Mouse (Mus musculus) embryonic fibroblast, embryonic 13.5 days (primary cell): ENCODE measurements around the gene Mybph.

Source experiments
- CTCF ChIP-seq: IDR thresholded peaks from 2 replicates; pipeline ENCODE4 v1.5.1; 2011; ENCODE audit warnings: mild to moderate bottlenecking, control low read depth, low read length, moderate library complexity, borderline replicate concordance; ENCODE audit not compliant: insufficient read depth
- POLR2A ChIP-seq: IDR thresholded peaks from 2 replicates; pipeline ENCODE4 v1.6.1; 2011; ENCODE audit warnings: low read depth, mild to moderate bottlenecking, control low read depth, low read length, moderate library complexity

DNA sequence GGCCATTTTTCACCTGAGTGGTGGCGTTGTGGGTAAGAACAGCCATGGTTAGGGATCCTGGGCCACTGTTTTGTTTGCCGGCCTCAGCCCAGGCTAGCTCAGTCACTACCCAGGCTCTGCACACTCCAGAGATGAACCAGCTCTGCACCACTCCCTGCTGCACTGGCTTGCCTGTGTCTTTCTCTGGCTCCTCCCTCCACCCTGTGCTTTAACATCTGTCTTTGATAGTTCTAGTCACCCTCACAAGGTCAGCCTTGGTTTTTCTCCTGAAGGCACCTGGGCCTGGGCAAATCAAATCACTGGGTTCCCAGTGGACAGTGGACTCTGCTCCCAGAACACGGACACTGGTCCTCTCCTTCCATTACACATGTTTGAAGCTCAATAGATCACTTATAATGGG lies 39.1 kb upstream of the Mybph start:
- no peak for TF ChIP-seq CTCF
- no peak for TF ChIP-seq POLR2A
